Mouse (Mus musculus) kidney, embryonic 14.5 days (tissue): ENCODE measurements at regions not wholly inside any gene's neighbourhood (a gene's known extent, or its start where the extent isn't known, plus 50 kb on each side); places are given as distances from the start of the nearest gene placed in this dataset.
A peak's percentile ranks its signal among the peaks of the same experiment; 100 is the strongest.

ENCODE experiments used
- ATAC-seq: fragments of 200-750 bp; cut with Nextera tagmentation; 2 replicates; pipeline ENCODE4 v1.8.0; 2017; ENCODE audit warnings: moderate number of reproducible peaks, mild to moderate bottlenecking, moderate TSS enrichment, moderate library complexity; ENCODE audit not compliant: low FRiP score, low TSS enrichment
- H3K27ac ChIP-seq: fragments of 300-500 bp; sonication (generic); 2 replicates; pipeline ENCODE4 v1.5.1; 2014; ENCODE audit warnings: low read depth, mild to moderate bottlenecking, low read length, moderate library complexity, mixed read lengths
- H3K27me3 ChIP-seq: fragments of 300-500 bp; sonication (generic); 2 replicates; pipeline ENCODE4 v1.6.1; 2014; ENCODE audit warnings: mild to moderate bottlenecking, low read length; ENCODE audit not compliant: control insufficient read depth, insufficient read depth
- H3K36me3 ChIP-seq: fragments of 300-500 bp; sonication (generic); 2 replicates; pipeline ENCODE4 v1.6.1; 2014; ENCODE audit warnings: low read length, mixed read lengths; ENCODE audit not compliant: control insufficient read depth, insufficient read depth
- H3K4me1 ChIP-seq: fragments of 300-500 bp; sonication (generic); 2 replicates; pipeline ENCODE4 v1.6.1; 2014; ENCODE audit warnings: low read length, mixed read lengths; ENCODE audit not compliant: control insufficient read depth, insufficient read depth
- H3K4me2 ChIP-seq: fragments of 300-500 bp; sonication (generic); replicated peaks from 2 replicates; pipeline ENCODE4 v1.6.1; 2014; ENCODE audit warnings: low read depth, mild to moderate bottlenecking, low read length
- H3K4me3 ChIP-seq: fragments of 300-500 bp; sonication (generic); 2 replicates; pipeline ENCODE4 v1.5.1; 2014; ENCODE audit warnings: mild to moderate bottlenecking, low read length
- H3K9ac ChIP-seq: fragments of 300-500 bp; sonication (generic); 2 replicates; pipeline ENCODE4 v1.6.1; 2014; ENCODE audit warnings: low read depth, mild to moderate bottlenecking, low read length, moderate library complexity
- H3K9me3 ChIP-seq: fragments of 300-500 bp; sonication (generic); 2 replicates; pipeline ENCODE4 v1.6.1; 2016; ENCODE audit warnings: low read length; ENCODE audit not compliant: control insufficient read depth
- WGBS: fragments of 180-500 bp; shearing (Covaris S2); extraction: QIAGEN DNeasy Blood & Tissue Kit; methylation state at CpG from one replicate; pipeline ENCODE4 v1.1.7; 2014; 5-methylcytosine and 5-hydroxymethylcytosine counted together

GRCm38 (mm10) chr5:90049856-90050255, 166.7 kb upstream of the Adamts3 start:
- H3K27me3 ChIP-seq: no peaks in the 10 kb centered on the region
- H3K4me3 ChIP-seq: no peak overlapping the region
- no peak overlapping the region for H3K9ac ChIP-seq
- H3K36me3 ChIP-seq: no peaks in the 10 kb centered on the region
- 84% methylated on average over 3 of the region's 3 CpGs for WGBS
- H3K27ac ChIP-seq: no peak overlapping the region
- no peak for ATAC-seq
- H3K9me3 ChIP-seq: no peaks in the 10 kb centered on the region
- H3K4me2 ChIP-seq: no peak overlapping the region
- H3K4me1 ChIP-seq: no peaks in the 10 kb centered on the region

- no peak for ATAC-seq
- H3K27ac ChIP-seq: no peak overlapping the region
- no peaks in the 10 kb centered on the region for H3K9me3 ChIP-seq
- no peak overlapping the region for H3K4me2 ChIP-seq
- H3K4me1 ChIP-seq: no peaks in the 10 kb centered on the region
- WGBS: 83% methylated on average over 4 of the region's 4 CpGs
- no peak overlapping the region for H3K9ac ChIP-seq
- H3K27me3 ChIP-seq: no peaks in the 10 kb centered on the region
- no peak overlapping the region for H3K4me3 ChIP-seq
- no peaks in the 10 kb centered on the region for H3K36me3 ChIP-seq
Measured at GRCm38 (mm10) chr5:90042781-90043180, 159.6 kb upstream of the Adamts3 start.

GRCm38 (mm10) chr5:90033103-90033502, 150.0 kb upstream of the Adamts3 start:
- Histone ChIP-seq H3K36me3 (no peaks in the 10 kb centered on the region), H3K4me1 (0 out of 2 replicates have a peak, but pooled peaks cover 3% of the 10 kb centered on the region), H3K9me3 (no peaks in the 10 kb centered on the region), H3K4me2 (no peak overlapping the region), H3K4me3 (no peak overlapping the region), H3K9ac (no peak overlapping the region), H3K27me3 (no peaks in the 10 kb centered on the region), H3K27ac (no peak overlapping the region)
- 9% methylated on average over 5 of the region's 5 CpGs for WGBS
- ATAC-seq: peak; percentile 92

- no peaks in the 10 kb centered on the region for H3K9me3 ChIP-seq
- H3K27ac ChIP-seq: no peak overlapping the region
- no peak overlapping the region for H3K9ac ChIP-seq
- 52% methylated on average over 2 of the region's 2 CpGs for WGBS
- 0 out of 2 replicates have a peak, but pooled peaks have one; percentile 25 for ATAC-seq
- H3K4me2 ChIP-seq: no peak overlapping the region
- no peaks in the 10 kb centered on the region for H3K36me3 ChIP-seq
- H3K4me3 ChIP-seq: no peak overlapping the region
- H3K4me1 ChIP-seq: 0 out of 2 replicates have a peak, but pooled peaks cover 3% of the 10 kb centered on the region
- no peaks in the 10 kb centered on the region for H3K27me3 ChIP-seq
Measured at GRCm38 (mm10) chr5:90030737-90031136, 147.6 kb upstream of the Adamts3 start.

GRCm38 (mm10) chr5:90029751-90030150, 146.6 kb upstream of the Adamts3 start:
- no peak overlapping the region for H3K4me2 ChIP-seq
- no peaks in the 10 kb centered on the region for H3K27me3 ChIP-seq
- H3K36me3 ChIP-seq: no peaks in the 10 kb centered on the region
- no peak overlapping the region for H3K27ac ChIP-seq
- H3K4me1 ChIP-seq: 0 out of 2 replicates have a peak, but pooled peaks cover 3% of the 10 kb centered on the region
- 8% methylated on average over 6 of the region's 6 CpGs for WGBS
- no peak overlapping the region for H3K9ac ChIP-seq
- H3K9me3 ChIP-seq: no peaks in the 10 kb centered on the region
- no peak for ATAC-seq
- no peak overlapping the region for H3K4me3 ChIP-seq

GRCm38 (mm10) chr5:90026835-90027753, 144.0 kb upstream of the Adamts3 start:
- Histone ChIP-seq H3K4me2 (no peak overlapping the region), H3K9ac (no peak overlapping the region)
- no peak for ATAC-seq

GRCm38 (mm10) chr5:90021447-90021846, 138.3 kb upstream of the Adamts3 start:
- WGBS: 75% methylated on average over 1 of the region's 1 CpGs
- no peaks in the 10 kb centered on the region for H3K27me3 ChIP-seq
- H3K4me2 ChIP-seq: no peak overlapping the region
- H3K9ac ChIP-seq: no peak overlapping the region
- H3K36me3 ChIP-seq: no peaks in the 10 kb centered on the region
- H3K9me3 ChIP-seq: no peaks in the 10 kb centered on the region
- H3K27ac ChIP-seq: no peak overlapping the region
- no peaks in the 10 kb centered on the region for H3K4me1 ChIP-seq
- no peak for ATAC-seq
- H3K4me3 ChIP-seq: no peak overlapping the region

More at GRCm38 (mm10) chr5:90026835-90027753, 144.0 kb upstream of the Adamts3 start:
- no peaks in the 10 kb centered on the region for H3K4me1 ChIP-seq
- H3K27me3 ChIP-seq: no peaks in the 10 kb centered on the region
- H3K27ac ChIP-seq: no peak overlapping the region
- no peaks in the 10 kb centered on the region for H3K9me3 ChIP-seq
- WGBS: 47% methylated on average over 17 of the region's 17 CpGs
- H3K36me3 ChIP-seq: no peaks in the 10 kb centered on the region
- H3K4me3 ChIP-seq: no peak overlapping the region

GRCm38 (mm10) chr5:90000758-90001157, 117.6 kb upstream of the Adamts3 start:
- Histone ChIP-seq H3K4me2 (no peak overlapping the region), H3K4me1 (no peaks in the 10 kb centered on the region), H3K27ac (no peak overlapping the region), H3K4me3 (no peak overlapping the region), H3K9me3 (no peaks in the 10 kb centered on the region), H3K36me3 (no peaks in the 10 kb centered on the region), H3K27me3 (no peaks in the 10 kb centered on the region), H3K9ac (no peak overlapping the region)
- ATAC-seq: no peak
- 68% methylated on average over 6 of the region's 6 CpGs for WGBS

GRCm38 (mm10) chr5:89991568-89991967, 108.4 kb upstream of the Adamts3 start:
- Histone ChIP-seq H3K9me3 (no peaks in the 10 kb centered on the region), H3K4me1 (no peaks in the 10 kb centered on the region), H3K4me3 (no peak overlapping the region), H3K27ac (no peak overlapping the region), H3K36me3 (no peaks in the 10 kb centered on the region), H3K9ac (no peak overlapping the region), H3K4me2 (no peak overlapping the region), H3K27me3 (no peaks in the 10 kb centered on the region)
- WGBS: 85% methylated on average over 2 of the region's 2 CpGs
- ATAC-seq: no peak
